Mouse (Mus musculus) retina, embryonic 14.5 days (tissue): Measurements from ENCODE around the gene Fahd2a.
A peak's percentile ranks its signal among the peaks of the same experiment; 100 is the strongest.

Experiments
- DNase-seq: peaks from one replicate; pipeline ENCODE4 v3.0.0-alpha.2; 2015; ENCODE audit warnings: low spot score

Gene Fahd2a

GRCm38 (mm10) chr2:127444055-127444789 is at the start of gene Fahd2a:
TSS of gene Fahd2a (minus strand) at chr2:127444565.
- DNase-seq = peak; percentile 88

GRCm38 (mm10) chr2:127484476-127485170 is 40.3 kb upstream of the Fahd2a start:
- DNase-seq = peak; percentile 78

GRCm38 (mm10) chr2:127483001-127483400 is 38.6 kb upstream of the Fahd2a start:
- no peak for DNase-seq

- DNase-seq = no peak
Measured at GRCm38 (mm10) chr2:127482533-127482911, 38.2 kb upstream of the Fahd2a start.

GRCm38 (mm10) chr2:127481841-127482532 is 37.6 kb upstream of the Fahd2a start:
- DNase-seq = no peak

GRCm38 (mm10) chr2:127479763-127480162 is 35.4 kb upstream of the Fahd2a start:
- DNase-seq = no peak

- DNase-seq = no peak
Measured at GRCm38 (mm10) chr2:127479210-127479609, 34.8 kb upstream of the Fahd2a start.

GRCm38 (mm10) chr2:127472279-127472678 is 27.9 kb upstream of the Fahd2a start:
- no peak for DNase-seq

GRCm38 (mm10) chr2:127471281-127471680 is 26.9 kb upstream of the Fahd2a start:
- DNase-seq = no peak

- DNase-seq = no peak
Measured at GRCm38 (mm10) chr2:127470661-127471060, 26.3 kb upstream of the Fahd2a start.

- no peak for DNase-seq
Measured at GRCm38 (mm10) chr2:127470183-127470582, 25.8 kb upstream of the Fahd2a start.

- DNase-seq = peak; percentile 86
Measured at GRCm38 (mm10) chr2:127462314-127462713, 17.9 kb upstream of the Fahd2a start.

GRCm38 (mm10) chr2:127461351-127461750 is 17.0 kb upstream of the Fahd2a start:
- no peak for DNase-seq

GRCm38 (mm10) chr2:127459341-127459740 is 15.0 kb upstream of the Fahd2a start:
- DNase-seq = no peak

- DNase-seq = peak; percentile 92
Measured at GRCm38 (mm10) chr2:127453764-127454163, 9.4 kb upstream of the Fahd2a start.

GRCm38 (mm10) chr2:127453141-127453540 is 8.8 kb upstream of the Fahd2a start:
- no peak for DNase-seq

- no peak for DNase-seq
Measured at GRCm38 (mm10) chr2:127451748-127452147, 7.4 kb upstream of the Fahd2a start.

GRCm38 (mm10) chr2:127449691-127450090 is 5.3 kb upstream of the Fahd2a start:
- no peak for DNase-seq

- DNase-seq = no peak
Measured at GRCm38 (mm10) chr2:127446847-127447246, 2.5 kb upstream of the Fahd2a start.

- no peak for DNase-seq
Measured at GRCm38 (mm10) chr2:127437697-127438096, 6.7 kb downstream of the Fahd2a start.

- DNase-seq = no peak
Measured at GRCm38 (mm10) chr2:127435554-127435953, 8.8 kb downstream of the Fahd2a start.

- DNase-seq = peak; percentile 55
Measured at GRCm38 (mm10) chr2:127435135-127435534, 9.2 kb downstream of the Fahd2a start.
